Mouse (Mus musculus) CH12.LX (cell line): ENCODE measurements around the gene Sult6b1.

Experiments
- CTCF ChIP-seq, 2 experiments: IDR thresholded peaks in 1 of 2; conservative IDR thresholded peaks in 1 of 2; 2 replicates each; pipeline ENCODE4 v1.5.1; 2011 to 2012; ENCODE audit warnings: low read depth in 2 of 2, low read length in 2 of 2, improper control_type of control experiment in 1 of 2, inconsistent platforms in 1 of 2, mild to moderate bottlenecking in 1 of 2, moderate library complexity in 1 of 2
- MAFK ChIP-seq: IDR thresholded peaks from 2 replicates; pipeline ENCODE4 v1.6.1; 2011; ENCODE audit warnings: low read length, improper control_type of control experiment; ENCODE audit not compliant: insufficient replicate concordance
- PAX5 ChIP-seq: IDR thresholded peaks from 2 replicates; pipeline ENCODE4 v1.6.1; 2012; ENCODE audit warnings: low read length, inconsistent platforms, mixed read lengths
- POLR2A ChIP-seq: IDR thresholded peaks from 2 replicates; pipeline ENCODE4 v1.6.1; 2011; ENCODE audit warnings: low read depth, mild to moderate bottlenecking, improper control_type of control experiment, low read length
- SIN3A ChIP-seq: IDR thresholded peaks from 2 replicates; pipeline ENCODE4 v1.6.1; 2012; ENCODE audit warnings: low read length, improper control_type of control experiment, inconsistent platforms

DNA sequence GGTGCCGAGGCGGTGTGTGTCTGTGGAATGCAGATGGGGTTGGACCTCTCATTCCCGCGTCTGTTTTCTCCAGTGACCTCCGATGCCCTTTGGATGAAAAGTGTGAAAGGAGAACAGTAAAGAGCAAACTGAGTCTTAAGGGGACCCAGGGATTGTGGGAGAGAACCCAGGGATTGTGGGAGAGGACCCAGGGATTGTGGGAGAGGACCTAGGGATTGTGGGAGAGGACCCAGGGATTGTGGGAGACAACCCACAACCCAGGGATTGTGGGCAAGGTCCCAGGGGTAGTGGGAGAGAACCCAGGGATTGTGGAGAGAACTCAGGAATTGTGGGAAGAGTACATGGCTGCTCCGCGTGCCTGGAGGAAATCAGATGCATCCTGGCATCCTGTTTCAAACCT is 11.8 kb downstream of the Sult6b1 start:
- TF ChIP-seq SIN3A (no peak), CTCF (conservative IDR thresholded peaks at IDR 0.05 in 1 of 2, IDR thresholded peaks at IDR 0.05 in 1 of 2; ENCODE audit: low read depth in 2 of 2, low read length in 2 of 2) (no peak), MAFK (no peak), POLR2A (no peak), PAX5 (no peak)
